Mouse (Mus musculus) kidney, postnatal 0 days (tissue): ENCODE results near the gene Pdha1. TPM values are rescaled to one million over a fixed set of nuclear protein-coding genes. Genes with fewer than 3 reads are reported as not detected.

ENCODE experiments used
- ATAC-seq: fragments of 200-750 bp; cut with Nextera tagmentation; replicated peaks from 2 replicates; pipeline ENCODE4 v1.8.0; 2017; ENCODE audit warnings: low read depth, moderate number of reproducible peaks, moderate TSS enrichment, moderate library complexity; ENCODE audit not compliant: low FRiP score
- DNase-seq: peaks from one replicate; pipeline ENCODE4 v3.0.0-alpha.2; 2016; ENCODE audit warnings: low spot score
- H3K27ac ChIP-seq: fragments of 300-500 bp; sonication (generic); 2 replicates; pipeline ENCODE4 v1.5.1; 2014; ENCODE audit warnings: mild to moderate bottlenecking
- H3K27me3 ChIP-seq: fragments of 300-500 bp; sonication (generic); 2 replicates; pipeline ENCODE4 v1.6.1; 2014; ENCODE audit warnings: low read length, mixed read lengths; ENCODE audit not compliant: insufficient read depth
- H3K36me3 ChIP-seq: fragments of 300-500 bp; sonication (generic); 2 replicates; pipeline ENCODE4 v1.6.1; 2014; ENCODE audit warnings: low read length, mixed read lengths; ENCODE audit not compliant: insufficient read depth
- H3K4me1 ChIP-seq: fragments of 300-500 bp; sonication (generic); replicated peaks from 2 replicates; pipeline ENCODE4 v1.6.1; 2014; ENCODE audit warnings: antibody characterized with exemption, low read length, mixed read lengths; ENCODE audit not compliant: insufficient read depth
- H3K4me2 ChIP-seq: fragments of 300-500 bp; sonication (generic); 2 replicates; pipeline ENCODE4 v1.6.1; 2014; ENCODE audit warnings: mild to moderate bottlenecking, low read length, moderate library complexity, mixed read lengths
- H3K4me3 ChIP-seq: fragments of 300-500 bp; sonication (generic); replicated peaks from 2 replicates; pipeline ENCODE4 v1.5.1; 2014; ENCODE audit warnings: low read depth, low read length
- H3K9ac ChIP-seq: fragments of 300-500 bp; sonication (generic); 2 replicates; pipeline ENCODE4 v1.6.1; 2014; ENCODE audit warnings: low read depth, low read length
- H3K9me3 ChIP-seq: fragments of 300-500 bp; sonication (generic); replicated peaks from 2 replicates; pipeline ENCODE4 v1.6.1; 2016; ENCODE audit warnings: low read length, inconsistent platforms, mixed read lengths
- CTCF ChIP-seq: IDR thresholded peaks from 2 replicates; pipeline ENCODE4 v1.5.1; 2016; ENCODE audit warnings: antibody characterized with exemption, low read depth, mild to moderate bottlenecking, moderate library complexity
- WGBS: fragments of 180-500 bp; shearing (Covaris S2); extraction: QIAGEN DNeasy Blood & Tissue Kit; methylation state at CpG from one replicate; pipeline ENCODE4 v1.1.7; 2014; 5-methylcytosine and 5-hydroxymethylcytosine counted together
- polyA plus RNA-seq: library from polyadenylated mRNA; unstranded; fragments of >200 nt; fragmentation: Nextera tagmentation; extraction: Ambion mirVana; gene quantifications from 2 replicates; pipeline ENCODE4 v1.2.1, GENCODE M21; 2015

Gene Pdha1
- polyA plus RNA-seq: 160 and 178 TPM in 2 replicates

DNA sequence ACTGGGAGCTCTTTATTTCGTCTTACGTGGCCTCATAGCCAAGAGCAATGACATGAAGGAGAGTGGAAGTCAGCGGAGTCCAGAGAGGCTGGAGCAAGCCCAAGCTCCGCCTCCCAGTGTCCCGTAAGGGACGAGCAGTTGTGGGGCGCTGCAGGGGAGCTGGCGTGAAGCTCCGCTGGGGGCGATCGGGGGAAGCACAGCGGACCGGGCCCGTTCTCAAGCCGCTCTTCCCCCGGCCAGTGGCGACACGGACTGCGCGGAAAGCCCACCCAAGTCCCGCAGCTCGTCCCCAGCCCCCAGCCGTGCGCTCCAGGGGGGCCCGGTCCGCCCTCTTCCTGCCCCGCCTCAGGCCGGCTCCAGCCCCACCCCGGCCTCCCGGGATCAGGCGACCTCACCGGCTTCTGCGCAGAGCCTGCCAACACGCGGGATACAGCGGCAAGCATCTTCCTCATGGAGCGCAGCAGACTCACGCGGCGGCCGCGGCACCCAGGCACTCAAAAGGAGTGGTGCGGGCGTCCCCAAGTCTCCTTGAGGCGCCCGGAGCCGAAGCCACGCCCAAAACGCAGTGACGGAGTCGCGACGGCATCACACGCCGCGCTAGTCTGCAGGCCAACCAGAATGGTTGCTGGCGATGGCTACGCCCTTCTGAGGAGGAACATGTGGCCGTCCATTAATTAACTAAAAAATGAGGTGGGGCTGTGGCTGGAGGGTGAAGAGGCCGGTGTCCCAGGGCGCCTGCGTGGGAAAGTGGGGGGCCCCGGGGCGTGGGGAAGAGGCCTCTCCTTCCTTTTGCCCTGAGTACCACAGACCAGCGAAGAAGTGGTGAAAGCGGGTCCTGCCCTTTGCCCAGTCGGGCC is at the start of gene Pdha1:
Pdha1 (minus strand) TSS at position 553 of the 857 bp plus-strand sequence.
- Histone ChIP-seq H3K36me3 (no peaks in the 10 kb centered on the region), H3K4me3 (peak within 1 kb of the TSS; percentile 58), H3K27me3 (no peaks in the 10 kb centered on the region), H3K9me3 (no peaks in the 10 kb centered on the region), H3K4me2 (peak within 1 kb of the TSS; percentile 62), H3K9ac (peak within 1 kb of the TSS; percentile 75), H3K4me1 (no peaks in the 10 kb centered on the region), H3K27ac (peak within 1 kb of the TSS; percentile 96)
- ATAC-seq (peak; percentile 97), DNase-seq (peak; percentile 88)
- TF ChIP-seq CTCF: no peak
- 28% methylated on average over 61 of the region's 67 CpGs for WGBS

GRCm38 (mm10) chrX:160179032-160179431 is 40.8 kb upstream of the Pdha1 start:
- TF ChIP-seq CTCF: peak; percentile 53
- Histone ChIP-seq H3K27me3 (no peaks in the 10 kb centered on the region), H3K4me3 (no peak overlapping the region), H3K27ac (no peak overlapping the region), H3K4me2 (no peak overlapping the region), H3K9me3 (no peaks in the 10 kb centered on the region), H3K36me3 (no peaks in the 10 kb centered on the region), H3K9ac (no peak overlapping the region), H3K4me1 (no peaks in the 10 kb centered on the region)
- 74% methylated on average over 3 of the region's 3 CpGs for WGBS
- no peak for ATAC-seq
- no peak for DNase-seq

DNA sequence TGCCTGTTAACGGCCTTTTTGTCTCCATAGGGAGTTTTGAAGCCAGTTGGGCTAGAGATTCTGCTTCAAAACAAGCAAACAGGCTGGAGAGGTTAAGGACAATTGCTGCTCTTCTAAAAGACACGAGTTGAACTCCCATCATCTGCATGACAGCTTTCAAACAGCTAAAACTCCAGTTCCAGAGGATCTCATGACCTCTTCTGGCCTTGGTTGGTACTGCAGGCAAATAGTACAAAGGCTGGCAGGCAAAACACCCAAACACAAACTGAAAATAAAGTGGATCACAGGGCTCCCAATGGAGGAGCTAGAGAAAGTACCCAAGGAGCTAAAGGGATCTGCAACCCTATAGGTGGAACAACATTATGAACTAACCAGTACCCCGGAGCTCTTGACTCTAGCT is 31.9 kb upstream of the Pdha1 start:
- TF ChIP-seq CTCF: peak; percentile 72
- 14% methylated on average over 2 of the region's 3 CpGs for WGBS
- H3K4me1 ChIP-seq: no peaks in the 10 kb centered on the region
- H3K36me3 ChIP-seq: no peaks in the 10 kb centered on the region
- no peak overlapping the region for H3K4me2 ChIP-seq
- H3K9me3 ChIP-seq: no peaks in the 10 kb centered on the region
- DNase-seq (peak; percentile 38), ATAC-seq (no peak)
- H3K4me3 ChIP-seq: no peak overlapping the region
- H3K27ac ChIP-seq: no peak overlapping the region
- H3K27me3 ChIP-seq: no peaks in the 10 kb centered on the region
- no peak overlapping the region for H3K9ac ChIP-seq

DNA sequence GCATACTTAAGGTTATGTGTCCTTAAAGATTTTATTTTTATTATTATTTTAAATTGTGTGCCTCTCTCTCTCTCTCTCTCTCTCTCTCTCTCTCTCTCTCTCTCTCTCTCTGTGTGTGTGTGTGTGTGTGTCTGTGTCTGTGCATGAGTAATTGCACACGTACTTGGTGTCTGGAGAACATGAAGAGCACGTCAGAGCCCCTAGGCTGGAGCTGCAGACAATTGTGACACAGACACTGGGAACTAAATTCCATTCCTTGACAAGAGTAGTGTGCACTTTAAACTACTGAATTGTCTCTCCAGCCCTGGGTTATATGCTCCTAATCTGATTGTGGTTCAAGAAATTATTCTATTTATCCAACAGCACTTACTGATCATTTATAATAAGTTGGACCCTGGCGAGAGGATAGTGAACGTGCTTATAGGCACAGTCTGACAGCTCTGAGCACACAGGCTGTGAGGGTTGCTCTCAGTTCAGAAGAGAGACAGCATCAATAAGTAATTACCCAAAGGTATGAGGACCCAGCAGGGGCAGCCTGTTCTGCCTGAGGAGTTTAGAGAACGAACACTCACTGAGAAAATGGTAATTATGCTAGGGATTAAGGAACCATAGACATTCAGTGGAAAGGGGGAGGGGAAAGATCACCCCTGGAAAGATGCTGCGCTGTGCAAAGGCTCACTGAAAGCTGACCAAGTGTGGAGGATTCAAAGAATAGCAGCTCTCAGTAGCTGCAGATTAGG is 28.2 kb upstream of the Pdha1 start:
- H3K27ac ChIP-seq: no peak overlapping the region
- H3K9me3 ChIP-seq: no peaks in the 10 kb centered on the region
- DNase-seq: no peak
- WGBS: 51% methylated on average over 6 of the region's 6 CpGs
- H3K4me3 ChIP-seq: no peak overlapping the region
- no peak for TF ChIP-seq CTCF
- H3K9ac ChIP-seq: no peak overlapping the region
- H3K4me2 ChIP-seq: no peak overlapping the region
- H3K4me1 ChIP-seq: no peaks in the 10 kb centered on the region
- no peaks in the 10 kb centered on the region for H3K36me3 ChIP-seq
- H3K27me3 ChIP-seq: no peaks in the 10 kb centered on the region
- ATAC-seq: no peak

DNA sequence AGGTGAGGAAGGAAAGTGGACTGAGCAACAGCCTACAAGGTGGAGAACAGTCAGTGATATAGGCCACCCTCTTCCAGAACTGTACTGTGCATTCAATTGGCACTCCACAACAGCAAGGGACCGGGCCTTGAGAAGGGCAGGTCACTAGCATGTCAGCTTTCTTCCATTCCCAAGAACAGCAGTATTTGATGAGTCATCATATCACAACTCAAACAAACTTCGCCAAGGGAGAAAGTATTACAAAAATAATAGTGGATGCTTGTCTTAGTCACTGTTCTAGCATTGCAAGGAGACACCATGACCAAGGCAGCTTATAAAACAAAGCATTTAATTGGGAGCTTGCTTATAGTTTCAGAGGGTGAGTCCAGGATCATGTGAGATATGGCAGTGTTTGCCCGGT is 26.0 kb upstream of the Pdha1 start:
- 85% methylated on average over 3 of the region's 3 CpGs for whole genome bisulfite sequencing
- no peak overlapping the region for H3K9ac ChIP-seq
- no peaks in the 10 kb centered on the region for H3K27me3 ChIP-seq
- no peaks in the 10 kb centered on the region for H3K36me3 ChIP-seq
- H3K4me3 ChIP-seq: no peak overlapping the region
- DNase-seq: no peak
- H3K27ac ChIP-seq: no peak overlapping the region
- no peaks in the 10 kb centered on the region for H3K4me1 ChIP-seq
- H3K4me2 ChIP-seq: no peak overlapping the region
- H3K9me3 ChIP-seq: no peaks in the 10 kb centered on the region
- TF ChIP-seq CTCF: no peak
- ATAC-seq: no peak

DNA sequence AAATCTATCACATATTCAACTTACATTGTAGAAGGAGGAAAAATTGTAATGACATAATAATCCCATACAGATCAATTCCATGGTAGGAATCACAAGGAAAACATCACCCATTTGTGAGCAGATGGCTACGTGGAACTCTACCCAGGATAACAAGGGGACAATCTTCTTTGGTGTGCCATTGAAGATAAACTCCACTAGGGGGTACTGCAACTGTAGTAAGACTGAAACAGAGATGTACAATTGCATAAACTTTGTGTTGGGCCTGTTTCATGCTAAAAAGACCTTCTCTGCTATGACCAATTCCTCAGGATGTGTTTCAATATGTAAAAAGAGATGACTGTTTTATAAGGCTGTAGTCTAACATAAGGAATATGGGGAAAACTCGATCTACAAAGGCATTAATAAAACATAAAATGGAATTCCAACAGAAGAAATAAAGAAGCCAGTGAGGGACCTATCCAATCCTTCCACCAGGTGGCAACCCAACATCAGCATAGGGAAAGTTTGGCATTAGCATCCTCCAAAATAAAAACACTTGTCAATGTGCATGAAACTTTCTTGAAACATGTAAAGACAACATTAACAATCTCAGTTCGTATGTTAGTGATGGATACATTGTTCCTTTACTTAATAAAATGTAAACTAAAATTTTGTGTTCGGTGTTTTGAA is 15.1 kb upstream of the Pdha1 start:
- Histone ChIP-seq H3K36me3 (no peaks in the 10 kb centered on the region), H3K9me3 (no peaks in the 10 kb centered on the region), H3K4me2 (no peak overlapping the region), H3K4me1 (no peaks in the 10 kb centered on the region), H3K27ac (no peak overlapping the region), H3K4me3 (no peak overlapping the region), H3K27me3 (no peaks in the 10 kb centered on the region), H3K9ac (no peak overlapping the region)
- peak; percentile 77 for TF ChIP-seq CTCF
- ATAC-seq: no peak
- 56% methylated on average over 4 of the region's 4 CpGs for WGBS
- peak; percentile 51 for DNase-seq
